Mouse (Mus musculus) left cerebral cortex, adult 2 months (tissue): ENCODE results near the gene Nupl1. TPM values are rescaled to one million over a fixed set of nuclear protein-coding genes. Genes with fewer than 3 reads are reported as not detected.

Experiments used
- DNase-seq, 2 experiments: peaks; one replicate each; pipeline ENCODE4 v3.0.0; 2021 to 2022; ENCODE audit warnings: low spot score in 2 of 2, mixed read lengths in 1 of 2; ENCODE audit errors: extremely low spot score in 1 of 2
- H3K27ac ChIP-seq: fragments of 200-600 bp; 2 replicates; pipeline ENCODE4 v1.8.1; 2022
- H3K4me3 ChIP-seq: fragments of 200-600 bp; 2 replicates; pipeline ENCODE4 v1.8.1; 2022
- CTCF ChIP-seq: fragments of 200-600 bp; IDR thresholded peaks from 2 replicates; pipeline ENCODE4 v1.8.1; 2022; ENCODE audit warnings: antibody characterized with exemption, mild to moderate bottlenecking, moderate library complexity
- intact Hi-C: fragments of 180-260 bp; cut with DNase I; formaldehyde crosslinking; loops from one replicate; pipeline ENCODE4 v1.15.1; 2025
- total RNA-seq, 2 experiments: library from RNA; stranded (reverse); gene quantifications; 2 replicates each; pipeline ENCODE4 v1.2.3; 2021

Nupl1 gene
- total RNA-seq, 2 experiments from 2014 or later: not detected

GRCm38 (mm10) chr14:60178571-60178955, 72.7 kb downstream of the Nupl1 start:
- no peak for DNase-seq
- no peak for TF ChIP-seq CTCF
- no peak overlapping the region for H3K27ac ChIP-seq
- peak overlapping the region; percentile 83 for H3K4me3 ChIP-seq
- intact Hi-C loops: loop anchor here (5.0 kb wide), 1 partner anchor 151 kb away; no protein-coding TSS in a partner anchor

GRCm38 (mm10) chr14:60177614-60178570, 73.3 kb downstream of the Nupl1 start:
- TF ChIP-seq CTCF: no peak
- no peak for DNase-seq
- Histone ChIP-seq H3K4me3 (peak overlapping the region; percentile 83), H3K27ac (peak overlapping the region; percentile 98)
- intact Hi-C loops: loop anchor here (5.0 kb wide), 1 partner anchor 151 kb away; no protein-coding TSS in a partner anchor

DNA sequence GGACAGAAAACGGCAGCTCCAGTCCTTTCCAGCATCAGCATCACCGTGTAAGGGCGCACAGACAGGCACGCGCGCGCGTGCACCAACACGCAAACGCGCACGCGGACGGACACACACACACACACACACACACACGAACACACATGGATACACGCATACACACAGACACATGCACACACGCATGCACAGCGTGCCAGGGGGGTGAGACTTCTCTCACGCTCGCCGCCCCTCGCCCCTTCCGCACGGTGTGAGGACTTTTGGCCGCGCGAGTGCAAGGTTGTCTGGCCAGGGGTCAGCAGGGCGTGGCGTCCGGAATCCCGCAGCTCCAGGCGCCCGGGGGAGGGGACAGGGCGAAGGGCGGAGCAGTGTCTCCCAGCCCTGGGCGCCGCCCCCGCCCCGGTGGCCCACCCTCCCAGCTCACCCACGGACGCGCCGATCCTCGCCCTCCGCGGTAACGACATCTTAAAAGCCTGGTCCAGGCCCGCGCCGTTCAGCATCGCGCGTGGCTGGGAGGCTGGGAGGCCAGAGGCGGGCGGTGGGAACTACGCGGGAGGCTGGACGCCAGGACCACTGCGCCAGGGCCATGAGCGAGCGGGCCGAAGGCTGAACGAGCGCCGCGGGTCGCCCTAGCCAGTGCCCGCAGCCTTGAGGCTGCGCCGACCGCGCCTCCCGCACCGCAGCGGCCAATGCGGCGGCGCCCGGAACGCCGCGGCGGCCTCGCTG, 74.2 kb downstream of the Nupl1 start:
- no peak for TF ChIP-seq CTCF
- DNase-seq: peak; percentile 65 to 66
- intact Hi-C loops: loop anchor here (5.0 kb wide), 1 partner anchor 150 kb away; no protein-coding TSS in a partner anchor
- Histone ChIP-seq H3K27ac (peak overlapping the region; percentile 98), H3K4me3 (peak overlapping the region; percentile 83)

GRCm38 (mm10) chr14:60176469-60176890, 74.8 kb downstream of the Nupl1 start:
- TF ChIP-seq CTCF: no peak
- peak overlapping the region; percentile 83 for H3K4me3 ChIP-seq
- intact Hi-C loops: loop anchor here (5.0 kb wide), 1 partner anchor 149 kb away; no protein-coding TSS in a partner anchor
- peak overlapping the region; percentile 98 for H3K27ac ChIP-seq
- DNase-seq: no peak

DNA sequence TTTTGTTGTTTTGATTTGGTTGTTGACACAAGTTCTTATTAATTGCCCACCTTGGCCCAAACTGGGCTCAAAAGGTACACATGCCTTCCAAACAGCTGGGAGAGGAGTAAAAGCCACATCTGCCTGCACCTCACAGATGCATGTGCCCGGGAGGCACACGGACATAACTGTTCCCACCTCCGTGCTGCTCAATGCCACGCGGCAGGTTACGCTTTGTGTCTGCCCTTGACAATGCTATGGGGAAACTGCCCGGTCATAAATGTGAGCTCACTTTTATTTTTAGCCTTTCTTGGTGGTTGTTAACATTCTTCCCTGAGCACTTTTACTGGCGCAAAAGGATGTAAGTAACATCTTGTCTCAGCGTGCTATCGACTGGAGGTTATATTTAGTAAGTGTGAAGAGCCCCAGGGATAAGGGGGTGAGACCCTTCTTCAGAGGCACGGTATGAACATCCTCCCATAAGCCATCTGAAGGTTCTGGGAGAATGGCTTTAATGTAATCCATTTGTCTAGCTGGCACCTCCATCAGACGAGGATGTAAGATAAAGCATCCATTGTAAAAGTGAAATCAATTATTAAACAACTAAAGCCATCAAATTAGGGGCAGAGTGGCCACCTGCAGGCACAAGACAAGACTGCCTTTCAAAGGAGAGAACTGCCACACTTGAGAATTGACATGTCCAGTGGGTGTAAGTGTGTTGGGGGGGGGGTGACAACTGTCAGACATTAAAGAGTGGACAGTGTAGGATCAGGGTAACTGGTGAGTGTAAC, 78.8 kb downstream of the Nupl1 start:
- H3K27ac ChIP-seq: no peak overlapping the region
- no peak overlapping the region for H3K4me3 ChIP-seq
- no peak for TF ChIP-seq CTCF
- DNase-seq: no peak
- intact Hi-C loops: no loop called here

- Histone ChIP-seq H3K27ac (no peak overlapping the region), H3K4me3 (no peak overlapping the region)
- TF ChIP-seq CTCF: no peak
- intact Hi-C loops: no loop called here
- DNase-seq: no peak
These were observed 80.2 kb downstream of the Nupl1 start for GRCm38 (mm10) chr14:60170845-60171610.

- intact Hi-C loops: no loop called here
- Histone ChIP-seq H3K27ac (no peak overlapping the region), H3K4me3 (no peak overlapping the region)
- no peak for DNase-seq
- no peak for TF ChIP-seq CTCF
These were observed 87.9 kb downstream of the Nupl1 start for GRCm38 (mm10) chr14:60163367-60163766.

GRCm38 (mm10) chr14:60152373-60152772, 98.9 kb downstream of the Nupl1 start:
- Histone ChIP-seq H3K27ac (no peak overlapping the region), H3K4me3 (no peak overlapping the region)
- intact Hi-C loops: no loop called here
- DNase-seq: no peak
- no peak for TF ChIP-seq CTCF

GRCm38 (mm10) chr14:60148893-60149292, 102.3 kb downstream of the Nupl1 start:
- TF ChIP-seq CTCF: no peak
- Histone ChIP-seq H3K27ac (no peak overlapping the region), H3K4me3 (no peak overlapping the region)
- no peak for DNase-seq
- intact Hi-C loops: no loop called here

DNA sequence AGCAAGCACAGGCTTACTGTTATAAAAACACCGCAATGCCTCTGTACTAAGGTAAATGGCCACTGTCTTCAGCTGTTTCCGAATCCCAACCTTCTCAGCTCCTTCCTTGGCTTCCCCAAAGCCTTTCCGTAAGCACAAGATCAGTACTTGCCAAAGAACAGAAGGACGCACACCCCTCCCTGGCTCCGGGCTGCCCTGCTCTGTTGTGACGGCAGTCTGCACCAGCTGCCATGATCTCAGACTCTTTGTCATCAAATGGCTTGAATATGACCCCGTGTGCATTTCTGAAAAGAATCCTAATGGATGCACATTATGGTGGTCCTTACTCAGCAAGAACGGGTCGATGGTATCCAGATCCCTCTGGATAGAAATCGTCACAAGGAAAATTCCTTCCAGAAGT, 108.0 kb downstream of the Nupl1 start:
- intact Hi-C loops: no loop called here
- TF ChIP-seq CTCF: no peak
- H3K4me3 ChIP-seq: no peak overlapping the region
- no peak for DNase-seq
- no peak overlapping the region for H3K27ac ChIP-seq

DNA sequence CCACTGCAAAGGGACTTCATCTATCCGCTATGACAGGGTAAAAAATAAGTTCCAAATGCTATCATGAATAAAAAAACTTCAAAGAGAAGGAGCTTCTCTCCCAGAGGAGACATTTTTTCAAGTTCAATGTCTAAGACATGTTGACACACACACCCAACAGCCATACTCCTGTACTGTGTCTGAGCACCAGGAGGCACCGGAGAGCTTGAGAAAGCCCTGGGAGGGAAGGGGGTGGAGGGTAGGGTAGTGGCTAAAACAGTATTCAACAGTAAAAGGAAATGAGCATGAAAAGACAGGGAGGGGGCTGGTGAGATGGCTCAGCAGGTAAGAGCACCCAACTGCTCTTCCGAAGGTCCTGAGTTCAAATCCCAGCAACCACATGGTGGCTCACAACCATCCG, 112.9 kb downstream of the Nupl1 start:
- no peak for DNase-seq
- Histone ChIP-seq H3K27ac (no peak overlapping the region), H3K4me3 (no peak overlapping the region)
- intact Hi-C loops: no loop called here
- TF ChIP-seq CTCF: no peak
